Mouse (Mus musculus) spleen, postnatal 36 days (tissue): ENCODE data around the gene Olfr473.
"Not testable (repeated sequence)": the region's sequence is repeated elsewhere in the genome, so short reads cannot be mapped to it uniquely, and the experiment has no call there.

ENCODE experiments used
- DNase-seq, 2 experiments: peaks; one replicate each; pipeline ENCODE4 v3.0.0; 2022; ENCODE audit warnings: low spot score in 2 of 2, mixed read lengths in 1 of 2

The Olfr473 gene

DNA sequence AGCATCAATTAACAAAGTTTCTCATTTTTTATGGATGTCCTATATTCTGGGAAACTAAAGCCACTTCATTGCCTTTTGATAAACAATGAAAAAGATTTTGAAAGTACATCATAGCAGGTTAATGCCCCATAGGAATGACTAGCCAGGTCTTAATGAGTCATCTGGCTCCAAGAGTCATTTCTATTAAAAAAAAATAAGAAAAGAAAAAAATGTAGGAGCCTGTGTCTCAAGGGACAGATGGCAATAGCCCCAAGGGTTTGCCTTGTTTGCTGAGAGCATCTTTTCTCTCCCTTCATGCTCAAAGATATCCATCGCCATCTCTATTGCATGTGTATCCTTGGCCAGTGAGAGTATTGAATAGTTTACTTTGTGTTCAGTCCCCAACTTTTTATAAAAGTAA lies at the start of gene Olfr473:
Olfr473 (plus strand) TSS at position 301 of the 400 bp plus-strand sequence.
- no peak for DNase-seq

DNA sequence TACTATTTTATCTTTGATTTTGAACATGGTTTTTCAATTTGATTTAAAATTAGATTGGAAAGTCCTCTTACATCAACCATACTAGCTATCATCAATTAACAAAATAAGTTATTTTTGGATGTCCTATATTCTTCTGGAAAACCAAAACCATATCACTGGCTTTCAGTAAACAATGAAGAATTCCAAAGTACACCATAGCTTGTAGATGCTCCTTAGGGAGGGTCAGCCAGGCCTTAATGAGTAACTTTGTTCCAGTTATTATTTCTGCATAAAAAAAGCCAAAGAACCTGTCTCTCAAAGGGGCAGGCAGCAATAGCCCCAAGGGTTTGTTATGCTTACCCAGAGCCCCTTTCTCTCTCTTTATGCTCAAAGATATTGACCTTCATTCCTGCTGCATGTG lies 32.6 kb upstream of the Olfr473 start, which contains the start of gene Olfr472:
Olfr472 (plus strand) TSS at position 301 of the 400 bp plus-strand sequence.
- DNase-seq, result no peak

DNA sequence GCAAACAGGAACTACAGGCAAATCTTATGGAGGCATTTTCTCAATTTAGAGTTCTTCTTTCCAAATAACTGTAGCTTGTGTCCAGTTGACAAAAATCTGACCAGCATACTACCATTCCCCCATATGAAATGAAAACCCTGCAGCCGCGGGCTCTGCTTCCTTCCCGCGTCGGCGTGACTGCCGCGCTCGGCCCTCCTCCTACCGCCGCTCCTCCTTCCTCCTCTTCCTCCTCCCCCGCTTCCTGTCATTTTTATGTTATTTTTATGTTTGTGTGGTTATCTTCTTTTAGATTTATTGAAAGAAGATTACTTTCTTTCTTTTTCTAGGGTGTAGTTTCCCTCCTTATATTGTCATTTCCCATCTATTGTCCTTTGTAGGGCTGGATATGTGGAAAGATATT lies 22.3 kb downstream of the Olfr473 start:
- DNase-seq, result not testable (repeated sequence)

DNA sequence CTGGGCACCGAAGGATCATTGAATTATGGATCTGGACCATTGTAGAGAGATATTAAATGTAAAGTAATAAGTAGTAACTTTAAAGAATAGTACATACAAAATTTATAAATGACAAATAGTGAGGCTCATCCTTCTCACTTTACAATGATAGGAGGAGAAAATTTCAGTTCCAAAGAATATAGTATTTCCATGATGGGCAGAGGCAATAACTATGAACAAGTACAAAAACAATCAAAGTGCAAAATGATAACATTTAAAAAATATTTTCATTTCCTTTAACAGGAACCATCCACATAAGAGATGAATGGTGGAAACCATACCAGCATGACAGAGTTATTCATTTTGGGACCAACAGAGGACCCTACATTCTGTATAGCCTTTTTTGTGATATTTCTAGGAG lies 24.1 kb downstream of the Olfr473 start, which contains the start of gene Olfr474:
Olfr474 (plus strand) TSS at position 301 of the 400 bp plus-strand sequence.
- no peak for DNase-seq

DNA sequence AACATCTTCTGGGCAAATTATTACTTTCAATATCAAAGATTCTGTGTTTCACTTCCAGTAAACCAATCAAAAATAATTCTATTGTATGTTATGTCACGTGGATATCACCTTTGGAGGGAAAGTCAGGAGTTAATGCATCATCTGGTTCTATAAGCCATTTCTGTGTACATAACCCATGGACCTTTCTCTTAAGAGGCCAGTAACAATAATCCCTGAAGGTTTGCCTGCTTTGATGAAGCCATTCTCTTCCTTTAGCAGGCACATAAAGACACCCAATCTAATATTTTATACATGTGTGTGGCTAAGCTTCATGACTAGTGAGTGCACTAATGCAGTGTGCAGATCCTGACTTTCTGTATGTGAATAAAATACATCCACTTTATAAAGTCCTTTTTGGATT lies 34.3 kb downstream of the Olfr473 start, which contains the start of gene Olfr476:
Olfr476 (plus strand) TSS at position 301 of the 400 bp plus-strand sequence.
- DNase-seq, result no peak
